Mouse (Mus musculus) CD4-positive helper T cell, adult 2 months (primary cell): ENCODE measurements at regions not wholly inside any gene's neighbourhood (a gene's known extent, or its start where the extent isn't known, plus 50 kb on each side); places are given as distances from the start of the nearest gene placed in this dataset.

Experiments
- DNase-seq: peaks from one replicate; pipeline ENCODE4 v3.0.0-alpha.2; 2012; ENCODE audit warnings: low read depth, missing footprints, low spot score

DNA sequence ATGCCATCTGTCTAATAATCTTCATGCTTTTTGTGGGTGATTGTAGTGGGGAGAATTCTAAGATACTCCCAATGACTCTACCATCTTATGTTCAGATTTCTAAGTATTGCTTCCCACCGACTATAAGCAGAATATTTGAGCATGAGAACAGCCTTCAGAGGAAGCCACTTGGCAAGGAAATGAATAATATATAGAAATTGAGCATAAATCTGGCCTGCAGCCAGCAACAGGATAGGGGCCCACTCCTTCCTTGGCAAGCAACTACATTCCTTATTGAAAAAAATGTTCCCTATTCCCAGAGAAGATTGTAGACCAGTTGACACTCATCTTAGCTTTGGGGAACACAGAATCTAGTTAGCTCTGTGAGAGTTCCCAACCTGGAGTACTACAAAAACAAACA, 591.5 kb upstream of the A1bg start:
- no peak for DNase-seq

DNA sequence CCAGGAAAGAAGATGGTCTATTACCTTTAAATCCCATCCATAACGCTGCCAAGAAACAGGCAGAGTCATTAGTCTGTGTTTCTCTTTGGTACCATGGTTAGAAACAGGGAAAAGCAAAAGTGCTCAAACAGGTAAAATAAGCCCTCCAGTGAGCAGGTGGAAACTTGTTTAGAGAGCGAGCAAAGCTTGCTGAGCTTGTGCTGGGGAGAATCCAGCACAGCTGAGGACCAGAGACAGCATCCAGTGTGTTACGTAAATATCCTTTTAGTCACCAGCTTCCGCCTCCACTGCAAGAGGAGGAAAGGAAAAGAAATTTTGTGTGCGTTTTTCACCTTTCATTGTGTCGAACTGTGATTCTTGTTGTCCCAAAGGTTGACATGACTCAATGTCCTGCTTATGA, 586.0 kb upstream of the A1bg start:
- no peak for DNase-seq

DNA sequence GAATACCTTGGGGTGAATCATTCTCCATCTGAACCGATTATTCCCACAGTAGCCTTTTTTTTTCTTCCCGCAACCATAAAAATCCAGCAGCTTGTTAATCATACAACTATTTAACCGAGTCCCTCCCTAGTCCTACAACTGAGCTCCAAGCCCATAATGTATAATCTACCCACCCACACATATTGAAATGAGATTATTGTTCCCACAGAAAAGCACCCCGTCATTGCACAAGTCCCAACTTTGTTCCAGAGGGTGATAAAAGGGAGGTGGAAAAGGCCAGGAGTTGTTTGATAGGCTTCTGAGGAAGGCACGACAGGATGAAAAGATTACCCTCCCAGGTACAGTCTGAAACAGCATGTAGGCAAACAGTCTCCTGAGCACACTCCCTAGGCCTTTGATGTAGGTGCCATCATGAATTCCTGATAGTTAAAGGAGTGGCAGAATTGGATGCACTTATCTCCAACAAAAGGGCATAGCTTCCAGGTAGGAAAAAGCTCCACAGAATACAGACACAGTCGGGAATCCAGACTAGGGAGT, 583.6 kb upstream of the A1bg start:
- DNase-seq, result no peak

DNA sequence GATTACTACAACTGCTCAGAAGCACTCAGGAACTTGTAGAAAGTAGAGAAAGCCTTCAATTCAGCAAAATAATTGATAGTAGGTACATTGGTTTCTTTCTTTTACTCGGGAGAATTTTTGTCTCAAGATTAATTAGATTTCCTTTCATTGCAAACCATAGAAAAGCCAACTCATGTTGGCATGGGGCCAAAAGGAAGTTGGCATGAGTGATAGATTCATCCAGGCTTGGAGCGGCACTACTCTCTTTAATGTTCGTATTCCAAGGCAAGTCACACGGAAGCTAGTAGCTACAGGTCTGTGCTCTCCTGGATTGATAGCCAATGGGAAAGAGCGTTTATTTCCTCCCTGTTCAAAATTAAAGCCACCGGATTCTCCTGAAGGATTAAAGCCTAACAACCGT, 580.6 kb upstream of the A1bg start:
- no peak for DNase-seq

DNA sequence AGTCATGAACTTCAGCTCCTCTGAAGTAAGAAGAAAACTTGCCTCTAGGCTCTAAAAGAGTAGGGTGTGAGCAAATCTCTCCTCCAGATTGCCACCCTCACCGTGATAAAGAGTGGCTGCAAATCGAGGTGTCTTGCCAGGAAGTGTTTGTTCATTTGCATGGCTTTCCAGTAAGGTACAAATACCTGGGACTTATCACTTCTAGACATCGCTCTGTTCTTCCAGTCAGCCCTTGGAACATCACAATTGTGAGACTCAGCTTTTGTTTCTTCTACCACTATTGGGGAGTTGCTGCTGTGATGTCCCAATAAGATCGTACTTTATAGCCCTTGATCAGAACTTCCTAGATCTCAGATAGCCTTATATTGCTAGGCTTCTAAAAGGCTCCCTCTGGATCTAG, 566.9 kb upstream of the A1bg start:
- no peak for DNase-seq

DNA sequence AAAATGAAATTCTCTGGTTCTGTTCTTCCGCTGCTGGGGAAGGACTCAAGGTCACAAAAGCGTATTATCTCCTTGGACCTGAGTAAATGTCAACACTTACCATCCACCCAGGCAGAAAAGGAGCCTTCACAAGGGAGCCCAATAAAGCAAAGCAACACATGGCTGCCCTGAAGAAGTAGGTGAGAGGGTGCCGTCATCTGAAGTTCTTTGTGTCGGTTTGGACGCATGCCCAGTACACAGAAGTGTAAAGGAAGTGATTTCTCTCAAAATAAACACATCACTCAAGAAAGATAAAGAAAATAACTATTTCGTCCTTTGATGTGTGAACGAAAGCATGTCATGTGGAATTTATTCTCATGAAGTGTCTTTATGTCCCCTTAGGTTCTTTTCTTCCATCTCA, 559.0 kb upstream of the A1bg start:
- peak; percentile 75 for DNase-seq

DNA sequence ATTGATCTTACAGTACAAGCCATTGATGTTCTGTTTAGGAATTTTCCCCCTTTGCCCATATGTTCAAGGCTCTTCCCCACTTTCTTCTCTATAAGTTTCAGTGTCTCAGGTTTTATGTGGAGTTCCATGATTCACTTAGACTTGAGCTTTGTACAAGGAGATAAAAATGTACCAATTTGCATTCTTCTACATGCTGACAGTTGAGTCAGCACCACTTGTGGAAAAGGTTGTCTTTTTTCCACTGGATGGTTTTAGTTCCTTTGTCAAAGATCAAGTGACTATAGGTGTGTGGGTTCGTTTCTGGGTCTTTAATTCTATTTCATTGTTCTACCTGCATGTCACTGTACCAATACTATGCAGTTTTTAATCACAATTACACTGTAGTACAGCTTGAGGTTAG, 551.1 kb upstream of the A1bg start:
- DNase-seq, result no peak

DNA sequence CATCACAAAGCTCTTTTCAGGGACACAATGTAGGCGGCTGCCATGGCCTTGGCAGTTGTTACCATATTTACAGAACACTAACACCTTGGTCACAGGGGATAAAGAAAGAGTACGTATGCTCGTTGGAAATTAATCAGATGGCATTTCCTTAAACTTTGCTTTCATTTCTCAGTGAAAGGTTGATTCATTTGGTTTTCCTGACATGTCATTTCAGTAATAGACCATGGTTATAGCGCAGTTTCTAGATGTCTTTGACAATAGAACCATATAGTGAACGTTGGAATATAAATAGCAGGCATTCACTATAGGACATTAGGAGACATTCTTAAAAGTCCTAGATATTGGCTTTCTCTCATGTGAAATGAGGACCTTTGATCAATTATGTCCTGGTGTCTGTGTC, 532.2 kb upstream of the A1bg start:
- no peak for DNase-seq

DNA sequence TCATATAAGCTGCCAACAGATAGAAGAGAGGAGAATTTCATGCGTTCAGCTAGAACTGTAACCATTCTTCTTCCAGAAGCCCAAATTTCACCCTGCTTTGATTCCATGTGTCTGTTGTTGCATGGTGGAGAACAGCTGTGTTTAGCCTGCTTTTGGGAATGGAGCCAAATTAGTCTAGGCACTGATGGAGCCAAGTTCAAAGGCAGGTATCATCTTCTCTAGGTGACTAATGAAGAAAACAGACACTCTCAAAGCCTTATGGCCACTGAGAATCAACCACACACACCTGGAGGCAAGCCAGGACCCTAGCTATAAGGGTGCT, 531.5 kb upstream of the A1bg start:
- DNase-seq, result no peak

DNA sequence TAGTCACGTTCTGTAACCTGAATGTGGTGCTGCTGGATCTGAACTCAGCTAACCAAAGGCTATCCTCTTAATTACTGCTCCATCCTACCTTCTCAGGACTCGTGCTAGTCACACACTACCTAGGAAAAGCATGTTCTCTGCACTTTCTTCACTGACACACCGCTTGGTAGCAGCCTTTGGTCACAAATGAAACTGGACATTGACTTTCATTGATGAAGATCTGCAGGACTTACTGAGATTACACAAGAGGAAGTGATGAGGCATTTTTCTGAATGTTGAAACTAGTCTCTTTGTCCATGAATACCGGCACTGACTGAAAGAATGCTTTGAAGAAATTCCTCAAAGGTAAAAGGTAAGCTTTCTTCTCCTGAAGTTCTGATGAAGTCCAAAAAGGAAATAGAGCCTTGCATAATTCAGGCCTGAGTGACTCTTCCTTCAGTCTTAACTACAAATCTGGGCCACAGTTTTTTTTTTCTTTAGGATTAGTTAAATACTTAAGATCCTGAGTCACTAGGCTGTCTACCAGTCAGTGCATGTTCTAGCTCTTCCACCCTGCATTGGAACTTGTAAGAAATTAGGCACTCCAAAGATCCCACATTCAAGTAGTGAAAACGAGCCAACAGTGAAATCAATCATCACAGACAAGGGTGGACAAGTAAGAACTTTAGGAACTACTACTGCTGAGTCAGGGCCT, 531.0 kb upstream of the A1bg start:
- no peak for DNase-seq

DNA sequence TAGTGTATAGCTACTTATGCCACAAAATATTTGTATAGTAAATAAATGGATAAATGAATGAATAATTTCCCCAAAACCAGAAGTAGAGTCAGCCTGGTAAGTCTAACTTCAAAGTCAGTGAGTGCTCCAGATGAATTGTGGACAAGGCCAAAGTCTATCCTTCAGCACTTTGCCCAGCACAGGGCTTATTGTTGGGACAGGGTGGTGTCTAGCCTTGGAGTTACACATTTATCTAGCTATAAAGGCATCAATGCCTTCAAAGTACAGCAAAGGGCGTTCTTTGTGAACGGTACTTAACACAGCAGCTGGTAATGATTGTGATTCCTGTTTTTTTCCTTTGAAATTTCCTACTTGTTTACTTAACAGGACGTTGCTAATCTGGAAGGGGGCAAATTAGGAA, 527.4 kb upstream of the A1bg start:
- DNase-seq, result no peak

DNA sequence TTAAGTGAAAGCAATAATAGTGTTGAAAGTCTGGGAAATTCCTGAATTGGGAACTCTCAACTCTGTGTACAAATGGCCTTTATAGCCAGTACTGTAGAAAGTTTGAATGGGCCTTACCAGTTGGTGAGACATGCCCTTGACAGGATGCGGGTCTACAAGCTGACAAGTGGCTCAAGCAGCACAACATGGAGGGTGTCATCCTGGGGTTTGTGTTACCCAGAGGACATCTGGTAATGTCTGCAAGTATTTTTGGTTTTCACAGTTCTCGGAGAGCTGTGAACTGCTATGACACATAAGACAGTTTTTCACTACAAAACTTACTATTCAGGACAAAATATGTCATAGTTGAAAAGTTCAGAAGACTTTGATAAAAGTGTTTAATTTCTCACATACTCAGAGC, 525.7 kb upstream of the A1bg start:
- no peak for DNase-seq

DNA sequence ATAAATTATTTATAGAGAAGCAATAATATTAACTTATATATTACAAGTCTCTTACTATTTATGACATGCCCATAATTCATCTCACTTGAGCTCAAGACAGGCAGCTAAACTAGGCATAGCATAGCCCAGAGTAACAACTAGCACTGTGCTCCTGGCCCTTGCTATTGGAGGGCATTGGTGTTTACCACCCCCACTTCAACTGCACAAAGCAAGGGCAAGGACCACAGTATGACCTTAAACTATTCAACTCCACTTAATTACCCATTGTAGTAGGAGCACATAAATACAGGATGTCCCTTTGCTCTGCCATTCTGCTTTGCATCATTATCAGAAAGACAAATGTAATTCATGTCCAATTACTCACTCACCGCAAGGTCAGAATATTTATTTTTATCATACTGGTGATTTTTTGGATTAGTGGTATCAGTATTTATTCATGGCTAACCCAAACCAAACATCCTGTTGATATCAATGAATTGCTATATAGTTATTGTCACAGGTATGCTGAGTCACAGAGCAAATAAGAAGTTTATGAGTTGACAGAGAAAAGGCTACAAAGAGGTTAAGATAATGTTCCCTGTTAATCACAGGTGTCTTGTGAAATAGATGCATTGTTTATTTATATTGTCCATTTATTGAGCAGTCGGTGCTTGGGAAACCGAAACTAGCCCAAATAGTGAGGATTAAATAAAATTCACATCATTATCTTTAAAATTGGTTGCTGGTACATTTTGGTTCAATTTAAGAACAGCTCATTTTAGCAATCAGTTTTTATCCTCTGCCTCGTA, 523.4 kb upstream of the A1bg start:
- DNase-seq, result no peak

DNA sequence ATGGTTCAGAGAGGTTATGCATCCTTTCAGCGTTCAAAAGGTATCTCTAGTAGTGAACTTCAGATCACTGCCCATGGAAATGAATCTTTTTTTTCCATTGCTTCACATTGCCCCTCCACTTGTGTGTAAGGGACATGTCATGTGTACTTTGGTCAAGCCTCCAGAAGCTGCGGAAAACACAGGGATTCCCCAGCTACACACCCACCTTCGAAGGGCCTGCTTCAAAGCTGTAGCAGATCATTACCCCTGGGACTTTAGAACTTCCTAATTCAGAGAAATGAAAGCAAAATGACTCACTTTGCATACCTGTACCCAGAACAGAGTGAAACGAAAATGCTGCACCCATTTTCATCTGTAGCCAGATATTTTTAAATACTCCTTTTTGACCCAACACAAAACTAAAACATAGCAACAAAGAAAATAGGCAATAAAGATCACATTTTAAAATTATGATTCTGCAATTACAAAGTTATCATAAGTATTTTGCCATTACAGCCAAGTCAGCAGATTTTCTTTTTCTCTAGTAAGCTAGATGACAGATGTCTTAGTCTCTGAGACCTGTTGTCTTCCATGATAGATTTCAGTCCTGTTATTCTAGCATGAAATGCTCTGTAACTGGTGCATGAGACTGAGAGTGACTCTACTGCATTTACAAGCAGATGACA, 519.1 kb upstream of the A1bg start:
- DNase-seq, result peak; percentile 47

DNA sequence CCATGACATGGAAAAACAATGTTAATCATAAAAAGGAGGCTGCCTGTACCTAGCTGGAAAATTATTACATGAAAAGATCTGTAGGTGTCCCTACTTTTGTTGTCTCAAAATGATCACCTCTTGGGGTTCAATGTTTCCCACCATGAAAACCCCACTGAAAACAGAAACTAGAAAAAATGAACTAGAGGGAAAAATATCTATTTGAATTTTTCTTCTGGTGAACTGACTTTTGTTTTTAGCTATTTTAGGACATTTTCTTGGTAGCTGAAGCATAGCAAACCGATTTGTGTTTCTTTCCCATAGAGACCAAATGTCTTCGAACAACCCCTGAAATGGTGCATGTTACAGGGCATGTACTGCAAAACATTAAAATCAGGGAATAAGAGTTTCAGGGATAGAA, 518.2 kb upstream of the A1bg start:
- DNase-seq, result no peak

DNA sequence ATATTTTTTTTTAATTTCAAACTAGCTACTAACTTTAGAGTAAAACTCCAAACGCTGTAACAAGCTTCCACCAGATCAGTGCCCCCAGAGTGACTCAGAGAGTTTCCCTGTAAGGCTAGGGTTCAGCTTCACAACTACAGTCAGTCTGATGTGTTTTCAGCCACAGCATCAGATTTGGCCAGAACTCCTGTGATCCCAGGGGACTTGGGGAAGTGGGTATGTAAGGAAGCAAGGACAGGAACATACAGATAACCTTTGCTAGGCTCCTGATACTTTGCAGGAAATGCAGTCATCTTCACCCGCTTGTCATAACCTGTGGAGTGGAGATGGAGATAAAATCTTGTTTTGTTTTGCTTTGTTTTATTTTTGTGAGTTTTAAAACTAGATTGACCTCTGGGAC, 517.5 kb upstream of the A1bg start:
- peak; percentile 15 for DNase-seq

DNA sequence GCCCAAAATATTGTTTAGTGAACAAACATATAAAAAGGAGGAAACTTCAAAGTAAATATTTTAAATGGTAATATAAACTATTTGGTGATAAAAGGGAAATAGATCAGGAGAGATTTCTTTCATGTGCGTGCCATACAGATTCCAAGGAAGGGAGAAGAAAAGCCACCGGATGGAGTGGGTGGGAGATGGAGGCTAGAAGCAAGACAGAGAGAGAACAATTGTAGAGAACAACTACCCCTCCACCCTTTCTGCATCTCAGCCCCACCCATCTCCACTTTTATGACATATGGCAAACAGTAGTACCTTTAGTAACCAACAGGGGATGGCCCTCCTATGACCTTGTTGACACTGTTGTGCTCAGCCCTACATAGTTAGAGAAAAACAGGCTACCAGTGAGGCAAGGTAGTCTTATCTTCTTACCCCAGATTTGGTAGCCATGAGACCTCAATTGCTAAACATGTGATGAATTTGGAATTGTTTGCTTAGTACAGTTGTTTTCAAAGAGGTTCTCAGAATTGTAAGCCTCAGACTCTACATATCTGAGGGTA, 516.9 kb upstream of the A1bg start:
- peak; percentile 39 for DNase-seq

DNA sequence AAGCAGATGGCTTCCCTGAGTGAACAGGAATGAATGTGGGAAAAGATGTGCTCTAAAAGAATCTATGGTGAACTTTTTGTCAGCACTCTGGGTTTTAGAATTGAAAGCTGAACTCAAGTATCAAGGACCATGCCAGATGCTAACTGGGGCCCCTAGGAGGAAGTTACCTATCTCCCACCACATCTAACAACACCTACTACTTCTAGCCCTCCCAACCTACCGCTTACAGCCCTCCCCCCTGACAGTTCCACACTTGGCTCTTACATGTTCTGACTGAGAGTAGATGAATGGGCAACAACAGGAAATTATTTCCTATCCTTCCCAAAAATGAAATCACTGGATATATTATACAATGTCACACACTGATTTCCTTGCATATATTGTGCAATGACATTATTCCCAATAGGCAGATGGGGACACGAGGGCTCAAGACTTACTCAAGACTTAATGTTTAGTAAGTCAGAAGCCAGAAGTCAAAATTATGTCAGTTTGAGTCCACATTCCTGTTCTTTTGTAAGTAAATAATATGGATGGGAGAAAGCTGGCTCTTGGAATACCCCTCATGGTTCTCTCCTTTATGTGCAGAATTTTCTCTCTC, 506.1 kb upstream of the A1bg start:
- DNase-seq, result peak; percentile 37

DNA sequence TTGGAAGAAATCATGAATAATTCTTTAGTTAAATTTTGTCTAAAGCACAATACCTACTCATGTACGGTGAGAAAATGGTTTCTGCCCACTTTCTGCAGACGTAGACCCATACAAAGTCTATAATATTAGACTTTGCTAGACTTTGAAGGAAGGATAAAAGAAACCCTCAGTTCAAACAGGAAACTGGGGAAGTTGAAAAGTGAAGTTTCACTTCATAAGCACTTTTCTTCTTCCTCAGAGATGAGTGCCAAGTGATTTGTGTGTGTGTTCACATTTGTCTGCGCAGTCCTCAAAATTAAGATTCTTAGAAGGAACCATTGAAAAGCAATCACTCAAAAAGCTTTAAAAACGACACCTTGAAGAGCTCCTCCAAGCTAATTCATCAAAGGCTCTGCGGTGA, 500.2 kb upstream of the A1bg start:
- DNase-seq, result peak; percentile 56

DNA sequence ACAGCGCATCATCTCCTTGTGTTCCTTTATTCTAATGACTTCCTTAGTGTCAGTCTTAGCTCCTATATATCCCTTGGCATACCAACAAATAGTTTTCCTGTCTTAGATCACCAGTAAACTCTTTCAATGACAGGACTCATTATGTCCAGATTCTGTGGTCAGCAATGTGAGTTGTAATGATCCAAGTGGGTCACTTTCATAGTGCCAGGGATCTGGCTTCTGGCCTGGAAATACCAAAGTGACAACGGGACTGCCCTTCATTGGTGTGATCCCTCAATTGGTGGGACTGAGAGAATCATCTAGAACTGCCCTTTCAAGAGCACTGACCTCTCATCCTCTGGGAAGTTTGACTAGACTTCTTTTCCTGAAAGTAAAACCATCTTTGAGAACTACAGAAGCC, 494.7 kb upstream of the A1bg start:
- no peak for DNase-seq

DNA sequence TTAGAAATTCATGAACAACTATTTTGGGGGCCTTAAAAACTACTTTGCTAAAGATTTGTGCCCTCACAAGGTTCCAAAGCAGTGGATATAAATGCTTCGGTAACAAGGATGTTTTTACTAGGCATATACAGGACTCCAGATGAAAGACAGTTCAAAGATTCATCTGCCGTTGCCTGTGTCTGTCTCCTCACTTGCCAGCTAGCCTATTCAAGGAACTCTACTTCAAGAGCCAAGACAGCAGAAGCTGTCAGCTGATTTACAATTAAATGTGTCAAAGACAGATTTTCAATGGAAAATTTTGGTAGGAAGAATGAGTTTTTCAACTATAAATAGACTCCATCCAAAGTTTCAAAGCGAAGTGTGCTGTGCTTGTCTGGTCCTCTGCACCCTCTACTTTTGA, 494.0 kb upstream of the A1bg start:
- DNase-seq, result no peak

DNA sequence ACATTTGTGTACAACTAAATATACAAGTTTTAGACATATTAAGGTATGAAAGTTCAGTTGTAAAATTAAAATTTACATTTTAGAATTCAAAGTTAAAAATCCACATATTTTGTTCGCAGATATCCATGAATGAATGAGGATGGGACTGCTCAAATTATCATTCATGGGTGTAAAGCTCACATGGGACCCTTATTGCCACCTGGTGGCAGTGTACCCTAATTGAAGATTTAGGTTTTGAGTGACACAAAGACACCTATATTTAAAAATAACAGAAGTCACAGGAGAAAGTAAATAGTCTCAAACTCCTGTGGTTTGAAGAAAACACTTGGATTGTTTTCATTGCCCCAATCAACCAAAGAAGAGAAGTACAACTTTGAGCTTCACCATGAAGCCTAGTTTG, 492.8 kb upstream of the A1bg start:
- peak; percentile 43 for DNase-seq
